In the genomic region with DNA sequence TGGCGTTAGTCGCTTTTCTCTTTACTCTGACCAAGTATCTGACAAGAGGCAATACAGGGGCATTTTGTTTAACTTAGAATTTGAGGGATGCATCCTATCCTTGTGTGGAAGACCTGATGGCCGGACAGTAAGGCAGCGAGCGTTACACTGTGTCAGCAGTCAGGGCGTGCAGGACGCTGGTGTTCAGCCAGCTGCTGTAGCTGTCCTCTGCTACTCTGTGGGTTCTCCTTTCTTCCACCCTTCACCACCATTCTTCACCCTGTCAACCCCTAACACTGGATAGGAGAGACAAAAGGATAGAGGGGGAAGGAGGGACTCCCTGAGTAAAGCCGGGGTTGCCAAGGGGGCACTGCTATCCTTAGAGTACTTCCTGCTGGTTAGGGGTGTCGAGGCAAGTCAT, we compare ENCODE assay signal across 19 mouse cellular contexts.
A peak's percentile ranks its signal among the peaks of the same experiment; 100 is the strongest.
DNase-seq lines count a peak whose midpoint lies in the region; ATAC-seq and TF ChIP-seq lines count a peak whose summit lies in the region.
"Had no signal": no experiment of that assay in that cellular context is flagged by ENCODE, and none has a peak within 500 bp of the region (broad histone marks: within the 10 kb centered on the region; RNA-seq: fewer than 3 reads in every experiment).

No protein-coding gene starts in this region.

- no peak for TF ChIP-seq POLR2A in lung, adult 2 months (IDR thresholded peaks at IDR 0.05; ENCODE audit: borderline replicate concordance, extremely low read depth, low read depth, low read length)

- no peaks in the 10 kb centered on the region for H3K27me3 ChIP-seq in heart, embryonic 10.5 days (ENCODE audit: insufficient read depth, poor library complexity, severe bottlenecking)
- no peaks in the 10 kb centered on the region for H3K27me3 ChIP-seq in lung, embryonic 14.5 days (ENCODE audit: insufficient read depth, low read length)
- H3K27me3 ChIP-seq in hindbrain, embryonic 14.5 days (ENCODE audit: control insufficient read depth, insufficient read depth, low read length) = no peaks in the 10 kb centered on the region
- no peaks in the 10 kb centered on the region for H3K27me3 ChIP-seq in neural tube, embryonic 13.5 days
- H3K27me3 ChIP-seq: embryonic facial prominence, embryonic 15.5 days; heart, embryonic 12.5 days; hindbrain, embryonic 15.5 days had no signal

- H3K4me3 ChIP-seq in heart, embryonic 10.5 days = no peak overlapping the region
- no peak overlapping the region for H3K4me3 ChIP-seq in lung, embryonic 14.5 days (ENCODE audit: low read depth, low read length)
- H3K4me3 ChIP-seq in lung, adult 2 months (replicated peaks; ENCODE audit: extremely low read depth, low read depth, low read length) = no peak overlapping the region
- H3K4me3 ChIP-seq in hindbrain, embryonic 14.5 days (replicated peaks; ENCODE audit: low read length) = no peak overlapping the region
- no peak overlapping the region for H3K4me3 ChIP-seq in neural tube, embryonic 13.5 days
- H3K4me3 ChIP-seq: embryonic facial prominence, embryonic 15.5 days; erythroblast, embryonic 14.5 days; forebrain, embryonic 10.5 days; heart, adult 2 months; heart, embryonic 12.5 days; hindbrain, embryonic 15.5 days had no signal

- H3K4me1 ChIP-seq in heart, embryonic 10.5 days = no peaks in the 10 kb centered on the region; the same call in 1 of the 2 replicates
- no peaks in the 10 kb centered on the region for H3K4me1 ChIP-seq in lung, embryonic 14.5 days (ENCODE audit: insufficient read depth)
- H3K4me1 ChIP-seq in lung, adult 2 months (ENCODE audit: control insufficient read depth, insufficient read depth, low read length) = no peaks in the 10 kb centered on the region
- 0 out of 2 replicates have a peak, but pooled peaks cover 7% of the 10 kb centered on the region for H3K4me1 ChIP-seq in hindbrain, embryonic 14.5 days (replicated peaks; ENCODE audit: control insufficient read depth, insufficient read depth, low read length)
- H3K4me1 ChIP-seq in neural tube, embryonic 13.5 days (replicated peaks) = peaks cover 13% of the 10 kb centered on the region
- H3K4me1 ChIP-seq: embryonic facial prominence, embryonic 15.5 days had no signal

- no peak overlapping the region for H3K9ac ChIP-seq in lung, embryonic 14.5 days
- no peak overlapping the region; the same call in 1 of the 2 replicates for H3K9ac ChIP-seq in hindbrain, embryonic 14.5 days
- H3K9ac ChIP-seq in neural tube, embryonic 13.5 days = no peak overlapping the region
- H3K9ac ChIP-seq: embryonic facial prominence, embryonic 15.5 days; heart, embryonic 12.5 days; hindbrain, embryonic 15.5 days had no signal

- DNase-seq in heart, adult 11 months = peak; percentile 84
- DNase-seq in heart, embryonic 10.5 days (ENCODE audit: low spot score) = no peak
- DNase-seq in lung, embryonic 14.5 days = no peak
- no peak for DNase-seq in lung, adult 2 months
- DNase-seq in hindbrain, embryonic 14.5 days (ENCODE audit: low spot score) = no peak
- no peak for DNase-seq in layer of hippocampus, adult 8-10 months (ENCODE audit: low spot score in 2 of 2)
- DNase-seq: adrenal gland, postnatal 10 days; cerebellum, adult 11-12 months; cerebellum, adult 9-10 months; cerebellum, postnatal 36 days; gastrocnemius, postnatal 36 days; heart, adult 2 months had no signal

- no peak overlapping the region for H3K27ac ChIP-seq in heart, embryonic 10.5 days
- H3K27ac ChIP-seq in lung, embryonic 14.5 days (ENCODE audit: low read depth) = no peak overlapping the region
- no peak overlapping the region for H3K27ac ChIP-seq in hindbrain, embryonic 14.5 days
- H3K27ac ChIP-seq in neural tube, embryonic 13.5 days (replicated peaks) = no peak overlapping the region
- H3K27ac ChIP-seq: embryonic facial prominence, embryonic 15.5 days; forebrain, embryonic 10.5 days; heart, adult 2 months; hindbrain, embryonic 15.5 days had no signal

- peak; percentile 35; the same call in 1 of the 2 replicates for ATAC-seq in lung, embryonic 14.5 days (ENCODE audit: insufficient read depth)
- ATAC-seq in hindbrain, embryonic 14.5 days (ENCODE audit: low FRiP score) = peak; percentile 51; the same call in 1 of the 2 replicates
- ATAC-seq in neural tube, embryonic 13.5 days (ENCODE audit: low read depth) = 0 out of 2 replicates have a peak, but pooled peaks have one; percentile 43
- ATAC-seq: forebrain, embryonic 14.5 days had no signal

- H3K9me3 ChIP-seq in heart, embryonic 10.5 days = no peaks in the 10 kb centered on the region
- H3K9me3 ChIP-seq in lung, embryonic 14.5 days (ENCODE audit: low read depth, low read length) = no peaks in the 10 kb centered on the region
- H3K9me3 ChIP-seq in hindbrain, embryonic 14.5 days (ENCODE audit: control insufficient read depth, low read length) = no peaks in the 10 kb centered on the region
- H3K9me3 ChIP-seq in neural tube, embryonic 13.5 days = no peaks in the 10 kb centered on the region
- H3K9me3 ChIP-seq: embryonic facial prominence, embryonic 15.5 days; forebrain, embryonic 10.5 days; heart, embryonic 12.5 days; hindbrain, embryonic 15.5 days had no signal

- H3K4me2 ChIP-seq in lung, embryonic 14.5 days = no peak overlapping the region
- H3K4me2 ChIP-seq in hindbrain, embryonic 14.5 days (replicated peaks) = no peak overlapping the region
- H3K4me2 ChIP-seq in neural tube, embryonic 13.5 days = no peak overlapping the region
- H3K4me2 ChIP-seq: embryonic facial prominence, embryonic 15.5 days; heart, embryonic 12.5 days; hindbrain, embryonic 15.5 days had no signal

- no peak for TF ChIP-seq CTCF in lung, embryonic 14.5 days (IDR thresholded peaks at IDR 0.05; ENCODE audit: low read depth)
- TF ChIP-seq CTCF in lung, adult 2 months (IDR thresholded peaks at IDR 0.05; ENCODE audit: insufficient read depth, low read length) = no peak

- WGBS in heart, embryonic 10.5 days = 78% methylated on average over 9 of the region's 9 CpGs
- 64% methylated on average over 9 of the region's 9 CpGs for WGBS in lung, embryonic 14.5 days
- WGBS in lung, adult 2 months = 70% methylated on average over 9 of the region's 9 CpGs
- 47% methylated on average over 9 of the region's 9 CpGs for WGBS in hindbrain, embryonic 14.5 days
- 58% methylated on average over 9 of the region's 9 CpGs for WGBS in neural tube, embryonic 13.5 days

- H3K36me3 ChIP-seq in heart, embryonic 10.5 days = no peaks in the 10 kb centered on the region
- no peaks in the 10 kb centered on the region for H3K36me3 ChIP-seq in lung, embryonic 14.5 days (ENCODE audit: insufficient read depth)
- 0 out of 2 replicates have a peak, but pooled peaks cover 3% of the 10 kb centered on the region for H3K36me3 ChIP-seq in hindbrain, embryonic 14.5 days (replicated peaks; ENCODE audit: control insufficient read depth, insufficient read depth)
- no peaks in the 10 kb centered on the region for H3K36me3 ChIP-seq in neural tube, embryonic 13.5 days
- H3K36me3 ChIP-seq: embryonic facial prominence, embryonic 15.5 days; forebrain, embryonic 10.5 days; hindbrain, embryonic 15.5 days had no signal
